Mouse (Mus musculus) hindbrain, embryonic 12.5 days (tissue): ENCODE data around the gene Ndufb10. TPM values are rescaled to one million over a fixed set of nuclear protein-coding genes. Genes with fewer than 3 reads are reported as not detected.
A peak's percentile ranks its signal among the peaks of the same experiment; 100 is the strongest.

ENCODE experiments used
- ATAC-seq: fragments of 200-750 bp; cut with Nextera tagmentation; 2 replicates; pipeline ENCODE4 v1.8.0; 2017; ENCODE audit warnings: moderate TSS enrichment; ENCODE audit not compliant: low FRiP score
- H3K27ac ChIP-seq: fragments of 300-500 bp; sonication (generic); 2 replicates; pipeline ENCODE4 v1.5.1; 2016; ENCODE audit warnings: mild to moderate bottlenecking
- H3K27me3 ChIP-seq: fragments of 300-500 bp; sonication (generic); 2 replicates; pipeline ENCODE4 v1.6.1; 2016; ENCODE audit warnings: mild to moderate bottlenecking
- H3K36me3 ChIP-seq: fragments of 300-500 bp; sonication (generic); 2 replicates; pipeline ENCODE4 v1.6.1; 2016; ENCODE audit warnings: mild to moderate bottlenecking
- H3K4me1 ChIP-seq: fragments of 300-500 bp; sonication (generic); 2 replicates; pipeline ENCODE4 v1.6.1; 2016
- H3K4me2 ChIP-seq: fragments of 300-500 bp; sonication (generic); replicated peaks from 2 replicates; pipeline ENCODE4 v1.6.1; 2016; ENCODE audit warnings: mild to moderate bottlenecking
- H3K4me3 ChIP-seq: fragments of 300-500 bp; sonication (generic); 2 replicates; pipeline ENCODE4 v1.5.1; 2016; ENCODE audit warnings: mild to moderate bottlenecking
- H3K9ac ChIP-seq: fragments of 300-500 bp; sonication (generic); 2 replicates; pipeline ENCODE4 v1.6.1; 2016; ENCODE audit warnings: mild to moderate bottlenecking, moderate library complexity
- H3K9me3 ChIP-seq: fragments of 300-500 bp; sonication (generic); replicated peaks from 2 replicates; pipeline ENCODE4 v1.6.1; 2016; ENCODE audit warnings: mild to moderate bottlenecking
- WGBS: fragments of 180-500 bp; shearing (Covaris S2); methylation state at CpG from one replicate; pipeline ENCODE4 v1.1.7; 2016; 5-methylcytosine and 5-hydroxymethylcytosine counted together
- polyA plus RNA-seq: library from polyadenylated mRNA; unstranded; fragments of >200 nt; fragmentation: Nextera tagmentation; extraction: Ambion mirVana; gene quantifications from 2 replicates; pipeline ENCODE4 v1.2.1, GENCODE M21; 2016

Ndufb10 gene
- 199 and 214 TPM in 2 replicates for polyA plus RNA-seq

DNA sequence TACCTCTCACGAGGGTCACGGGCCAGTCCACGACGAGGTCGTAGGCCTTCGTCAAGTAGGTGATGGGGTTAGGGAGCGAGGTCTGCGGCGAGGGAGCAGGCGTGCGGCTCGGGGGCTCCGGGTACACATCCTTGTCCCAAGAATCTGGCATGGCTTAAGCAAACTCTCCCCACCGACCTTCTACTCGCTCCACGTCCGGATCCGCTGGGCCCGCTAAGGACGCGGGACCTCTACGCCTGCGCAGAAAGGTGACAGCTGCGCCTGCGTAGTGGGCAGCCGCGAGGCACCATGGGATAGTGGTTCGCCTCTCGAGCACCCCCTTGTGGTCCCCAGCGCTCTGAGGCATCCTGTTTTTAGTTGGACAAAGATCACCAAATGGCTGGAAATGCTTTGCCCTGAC, at the start of gene Ndufb10:
Gene Ndufb10 (minus strand): TSS at position 295 of the 400 bp plus-strand sequence.
- ATAC-seq: peak; percentile 71

DNA sequence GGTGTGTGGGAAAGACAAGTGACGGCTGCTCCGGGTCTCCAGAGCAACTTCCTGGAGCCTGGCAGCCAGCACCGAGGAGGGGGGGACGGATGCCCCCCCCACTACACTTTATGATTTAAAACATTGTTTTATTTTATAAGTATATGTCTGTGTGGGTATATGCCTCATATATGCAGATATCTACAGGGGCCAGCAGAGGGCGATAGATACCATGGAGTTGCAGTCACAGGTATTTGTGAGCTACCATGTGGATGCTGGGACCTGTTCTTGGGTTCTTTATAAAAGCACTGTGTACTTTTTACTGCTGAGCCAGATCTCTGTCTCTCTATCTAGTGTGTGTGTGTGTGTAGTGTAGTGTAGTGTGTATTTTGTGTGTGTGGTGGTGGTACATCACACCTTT, 49.0 kb upstream of the Ndufb10 start:
- Histone ChIP-seq H3K4me1 (no peaks in the 10 kb centered on the region), H3K36me3 (no peaks in the 10 kb centered on the region), H3K27ac (no peak overlapping the region), H3K27me3 (no peaks in the 10 kb centered on the region), H3K9ac (no peak overlapping the region), H3K4me3 (no peak overlapping the region), H3K9me3 (no peaks in the 10 kb centered on the region), H3K4me2 (no peak overlapping the region)
- no peak for ATAC-seq
- WGBS: 77% methylated on average over 5 of the region's 5 CpGs

More for the DNA sequence above, at the start of gene Ndufb10:
- no peaks in the 10 kb centered on the region for H3K9me3 ChIP-seq
- H3K27ac ChIP-seq: peak within 1 kb of the TSS; percentile 80
- H3K4me3 ChIP-seq: peak within 1 kb of the TSS; percentile 68
- H3K27me3 ChIP-seq: 0 out of 2 replicates have a peak, but pooled peaks cover 2% of the 10 kb centered on the region
- peaks cover 17% of the 10 kb centered on the region for H3K36me3 ChIP-seq
- peak within 1 kb of the TSS; percentile 96 for H3K4me2 ChIP-seq
- WGBS: 1% methylated on average over 30 of the region's 30 CpGs
- H3K4me1 ChIP-seq: peaks cover 28% of the 10 kb centered on the region
- peak within 1 kb of the TSS; percentile 92 for H3K9ac ChIP-seq

DNA sequence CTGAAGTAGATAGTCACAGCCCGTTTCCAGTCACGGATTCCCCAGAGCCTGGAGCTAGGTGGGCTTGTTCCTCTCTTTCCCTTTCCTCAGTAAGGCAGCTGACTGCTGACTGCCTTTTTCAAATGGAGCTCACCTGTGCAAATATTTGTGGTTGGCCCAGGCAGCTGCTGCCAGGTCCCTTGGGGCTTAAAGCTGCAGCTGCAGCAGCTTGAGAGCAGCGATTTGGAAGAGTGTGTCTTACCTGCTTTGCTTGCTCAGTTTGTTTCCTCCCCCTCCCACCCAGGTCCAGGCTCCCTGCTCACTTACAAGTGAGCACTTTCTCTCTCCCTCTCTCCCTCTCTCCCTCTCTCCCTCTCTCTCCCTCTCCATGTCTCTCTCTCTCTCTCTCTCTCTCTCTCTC, 44.9 kb upstream of the Ndufb10 start:
- no peak overlapping the region for H3K27ac ChIP-seq
- no peak overlapping the region for H3K4me2 ChIP-seq
- H3K4me1 ChIP-seq: peaks cover 12% of the 10 kb centered on the region
- peaks cover 5% of the 10 kb centered on the region; the same call in 1 of the 2 replicates for H3K27me3 ChIP-seq
- no peaks in the 10 kb centered on the region for H3K36me3 ChIP-seq
- H3K9ac ChIP-seq: no peak overlapping the region
- WGBS: 40% methylated on average over 3 of the region's 3 CpGs
- H3K4me3 ChIP-seq: no peak overlapping the region
- no peak for ATAC-seq
- no peaks in the 10 kb centered on the region for H3K9me3 ChIP-seq

DNA sequence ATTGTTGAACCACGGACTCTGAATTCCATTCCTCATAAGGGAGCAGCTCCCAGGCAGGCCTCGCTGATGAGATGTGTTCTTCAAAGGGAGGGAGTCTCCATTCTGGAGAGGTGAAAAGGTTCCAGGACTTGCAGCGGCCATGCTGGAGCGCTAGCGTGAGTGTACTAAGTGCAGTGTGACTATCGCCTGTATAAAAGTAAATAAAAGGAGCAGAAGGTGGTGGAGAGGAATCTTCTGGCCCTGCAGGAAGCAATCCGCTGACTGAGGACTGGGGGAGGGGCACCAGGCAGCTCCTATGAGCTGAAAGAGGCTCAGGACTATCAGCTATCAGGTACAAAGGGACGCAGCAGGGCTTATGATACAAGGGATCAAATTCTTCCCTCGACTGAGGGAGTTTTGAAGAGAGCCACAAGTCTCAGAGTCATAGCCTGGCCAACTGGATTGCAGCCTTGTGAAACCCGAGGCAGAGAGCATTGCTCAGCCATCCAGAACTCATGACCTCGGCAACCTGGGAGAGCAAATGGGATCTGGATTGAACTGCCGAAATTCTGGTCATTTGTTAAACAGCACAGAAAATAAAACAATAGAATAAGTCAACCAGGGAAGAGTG, 42.1 kb upstream of the Ndufb10 start:
- Histone ChIP-seq H3K9ac (no peak overlapping the region), H3K4me1 (peaks cover 12% of the 10 kb centered on the region), H3K4me3 (no peak overlapping the region), H3K9me3 (no peaks in the 10 kb centered on the region), H3K4me2 (no peak overlapping the region), H3K36me3 (no peaks in the 10 kb centered on the region), H3K27me3 (peaks cover 5% of the 10 kb centered on the region; the same call in 1 of the 2 replicates), H3K27ac (no peak overlapping the region)
- WGBS: 28% methylated on average over 12 of the region's 12 CpGs
- ATAC-seq: no peak

DNA sequence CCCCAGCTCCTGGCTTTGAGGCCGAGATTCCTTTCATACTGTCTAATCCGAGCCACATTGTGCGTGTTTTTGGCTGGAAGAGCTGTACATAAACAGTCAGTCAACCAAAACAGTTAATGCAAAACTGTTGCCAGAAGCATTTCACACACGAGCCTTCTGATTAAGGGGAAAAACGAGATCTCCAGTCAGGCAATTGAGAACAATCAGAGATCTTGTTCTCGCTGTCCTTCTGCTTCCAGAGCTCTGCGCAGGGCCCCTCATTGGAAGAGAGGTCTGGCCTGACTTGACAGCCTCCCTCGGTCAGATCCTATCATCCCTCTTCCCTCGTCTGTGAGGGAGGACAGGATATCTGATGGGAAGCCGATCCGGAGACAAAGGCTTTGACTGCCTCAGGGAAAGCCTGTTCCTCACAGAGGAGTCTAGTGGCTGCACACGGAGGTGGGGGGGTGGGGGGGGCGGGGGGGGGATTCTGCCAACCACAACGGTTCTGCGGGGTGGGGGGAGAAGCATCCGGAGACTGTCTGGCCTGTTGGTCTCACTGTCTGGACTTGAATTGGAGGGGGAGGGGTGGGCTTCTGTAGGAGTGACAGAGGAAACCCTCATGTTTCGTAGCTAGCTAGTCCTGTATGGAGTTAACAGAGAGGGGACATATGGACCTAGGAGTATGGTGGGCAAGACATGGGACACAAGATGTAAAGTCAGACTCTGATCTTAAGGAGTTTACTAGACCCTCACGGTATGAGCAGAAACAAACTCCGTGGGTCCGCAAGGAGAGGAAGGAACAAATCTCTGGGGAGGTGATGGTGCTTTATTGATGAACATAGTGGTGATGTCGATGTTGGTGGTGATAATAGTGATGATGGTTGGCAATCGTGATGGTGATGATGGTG, 41.0 kb upstream of the Ndufb10 start:
- H3K36me3 ChIP-seq: no peaks in the 10 kb centered on the region
- 65% methylated on average over 21 of the region's 22 CpGs for WGBS
- peak overlapping the region; percentile 24; the same call in 1 of the 2 replicates for H3K4me2 ChIP-seq
- H3K9me3 ChIP-seq: no peaks in the 10 kb centered on the region
- H3K4me3 ChIP-seq: no peak overlapping the region
- no peak overlapping the region for H3K27ac ChIP-seq
- H3K9ac ChIP-seq: no peak overlapping the region
- peaks cover 12% of the 10 kb centered on the region for H3K4me1 ChIP-seq
- H3K27me3 ChIP-seq: peaks cover 5% of the 10 kb centered on the region; the same call in 1 of the 2 replicates
- ATAC-seq: no peak

DNA sequence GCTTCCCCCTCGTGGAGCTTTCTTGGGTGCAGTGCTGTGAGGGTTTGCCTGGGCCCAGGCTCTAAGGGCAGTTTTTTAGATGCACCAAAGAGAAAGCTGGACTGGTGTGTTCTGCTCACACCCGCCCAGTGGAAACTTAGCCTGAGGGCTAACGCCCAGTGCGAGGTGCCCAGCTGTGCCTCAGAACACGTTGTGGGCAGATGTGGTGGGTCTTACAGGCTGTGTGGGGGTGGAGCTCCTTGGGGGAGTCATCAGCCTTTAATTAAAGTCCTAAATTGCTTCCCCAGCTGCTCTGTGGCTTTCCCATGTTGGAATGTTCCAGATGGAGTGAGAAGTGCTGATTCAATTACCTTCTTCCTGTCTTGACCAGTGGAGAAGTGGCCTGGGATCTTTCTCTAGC, 36.8 kb upstream of the Ndufb10 start:
- no peak overlapping the region for H3K4me2 ChIP-seq
- no peaks in the 10 kb centered on the region for H3K36me3 ChIP-seq
- no peaks in the 10 kb centered on the region for H3K9me3 ChIP-seq
- no peak overlapping the region for H3K9ac ChIP-seq
- no peak overlapping the region for H3K27ac ChIP-seq
- peaks cover 21% of the 10 kb centered on the region for H3K27me3 ChIP-seq
- peaks cover 8% of the 10 kb centered on the region for H3K4me1 ChIP-seq
- 49% methylated on average over 5 of the region's 5 CpGs for WGBS
- ATAC-seq: no peak
- no peak overlapping the region for H3K4me3 ChIP-seq

DNA sequence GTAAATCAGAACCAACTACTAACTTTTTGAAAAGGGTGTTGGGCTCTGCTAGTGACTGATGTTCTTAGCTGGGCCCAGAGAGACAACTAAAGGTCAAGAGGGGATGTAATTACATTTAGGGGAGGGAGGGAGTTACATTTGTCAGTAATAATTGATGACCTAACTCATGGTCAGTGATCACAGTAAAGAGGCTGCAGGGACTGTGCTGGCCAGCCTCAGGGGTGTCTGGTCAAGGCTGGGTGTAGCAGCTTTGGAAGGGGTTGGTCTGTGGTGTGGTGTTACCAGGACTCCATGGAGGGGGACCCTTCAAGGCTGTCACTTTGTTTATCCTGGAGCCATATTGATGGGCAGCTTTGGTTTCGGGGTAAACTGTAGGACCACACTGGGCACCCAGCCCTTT, 33.1 kb upstream of the Ndufb10 start:
- peaks cover 11% of the 10 kb centered on the region for H3K4me1 ChIP-seq
- WGBS: 62% methylated on average over 1 of the region's 1 CpGs
- H3K27me3 ChIP-seq: peaks cover 58% of the 10 kb centered on the region

DNA sequence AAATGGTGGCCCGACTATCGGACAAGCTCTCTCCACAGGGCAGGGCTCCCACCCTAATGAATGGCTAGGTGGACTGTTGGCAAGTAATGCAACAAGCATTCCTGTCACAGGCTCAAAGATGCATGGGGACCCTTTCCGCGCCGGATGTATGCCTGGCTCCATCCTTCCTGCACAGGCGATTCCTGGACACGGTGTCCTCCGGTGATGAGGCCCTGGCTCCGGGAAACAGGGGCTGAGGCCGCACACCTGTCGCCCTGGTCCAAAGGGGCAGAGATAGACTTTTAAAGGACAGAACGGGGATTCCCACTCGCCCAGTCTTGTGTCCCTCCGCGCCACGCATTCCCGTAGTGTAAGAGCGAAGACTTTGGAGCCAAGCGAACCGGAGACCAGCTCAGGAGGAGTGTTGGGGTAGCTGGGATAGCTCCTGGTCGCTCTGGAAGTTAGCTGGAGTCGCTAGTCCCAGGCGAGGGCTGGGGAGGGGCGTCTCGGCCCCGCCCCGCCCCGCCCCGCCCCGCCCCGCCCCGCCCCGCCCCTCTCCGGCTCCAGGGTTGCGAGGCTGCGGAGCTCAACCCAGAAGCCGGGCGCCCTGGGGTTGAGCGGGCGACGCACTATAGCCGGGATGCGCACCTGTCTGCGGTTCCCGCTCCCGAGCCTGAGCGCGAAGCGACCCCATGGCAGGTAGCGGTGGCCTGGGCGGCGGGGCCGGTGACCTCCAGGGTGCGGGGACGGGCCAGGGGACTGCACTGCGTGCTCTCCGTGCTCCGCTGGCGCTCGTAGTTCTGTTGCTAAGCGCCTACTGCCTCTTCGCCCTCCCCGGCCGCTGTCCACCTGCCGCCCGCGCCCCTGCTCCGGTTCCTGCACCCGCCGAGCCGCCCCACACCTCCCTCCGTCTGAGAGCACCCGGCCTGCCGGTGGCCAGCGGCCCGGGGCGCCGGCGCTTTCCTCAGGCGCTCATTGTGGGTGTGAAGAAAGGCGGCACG, 28.4 kb upstream of the Ndufb10 start, which contains the start of gene Hs3st6:
Gene Hs3st6 (plus strand): TSS at position 574 of the 980 bp plus-strand sequence.
- H3K27ac ChIP-seq: no peak within 1 kb of the TSS
- ATAC-seq: peak; percentile 73
- H3K36me3 ChIP-seq: no peaks in the 10 kb centered on the region
- H3K4me2 ChIP-seq: peak within 1 kb of the TSS; percentile 88
- H3K4me3 ChIP-seq: peak within 1 kb of the TSS; percentile 49
- under 1% methylated on average over 82 of the region's 82 CpGs for WGBS
- H3K4me1 ChIP-seq: peaks cover 14% of the 10 kb centered on the region
- no peaks in the 10 kb centered on the region for H3K9me3 ChIP-seq
- H3K27me3 ChIP-seq: peaks cover 88% of the 10 kb centered on the region
- H3K9ac ChIP-seq: peak within 1 kb of the TSS; percentile 60

More for the DNA sequence above, 33.1 kb upstream of the Ndufb10 start:
- Histone ChIP-seq H3K9ac (no peak overlapping the region), H3K4me3 (no peak overlapping the region), H3K9me3 (no peaks in the 10 kb centered on the region), H3K27ac (no peak overlapping the region), H3K36me3 (no peaks in the 10 kb centered on the region), H3K4me2 (no peak overlapping the region)
- ATAC-seq: no peak

DNA sequence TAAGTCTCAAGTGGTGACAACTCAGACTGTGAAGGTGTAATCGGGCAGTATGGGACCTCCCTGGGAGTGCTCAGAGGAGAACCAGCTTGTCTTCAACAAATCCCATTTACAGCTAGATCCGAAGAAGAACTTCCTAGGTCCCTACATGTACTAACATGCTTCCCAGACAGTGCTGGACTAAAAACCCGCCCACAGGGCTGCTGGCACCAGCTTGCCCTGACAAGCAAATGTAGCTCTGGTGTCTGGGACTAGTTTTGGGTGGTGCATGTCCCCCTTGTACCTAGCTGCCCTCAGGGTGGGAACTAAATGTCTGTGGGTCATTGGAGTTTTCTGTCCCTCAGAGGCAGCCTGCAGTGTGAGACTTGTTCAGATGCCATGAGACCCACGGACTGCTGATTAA, 27.2 kb upstream of the Ndufb10 start:
- H3K27me3 ChIP-seq: peaks cover 83% of the 10 kb centered on the region
- H3K4me1 ChIP-seq: peaks cover 14% of the 10 kb centered on the region
- 19% methylated on average over 4 of the region's 4 CpGs for WGBS
- no peak overlapping the region for H3K27ac ChIP-seq
- H3K4me2 ChIP-seq: no peak overlapping the region
- H3K4me3 ChIP-seq: no peak overlapping the region
- no peaks in the 10 kb centered on the region for H3K36me3 ChIP-seq
- no peak overlapping the region for H3K9ac ChIP-seq
- no peaks in the 10 kb centered on the region for H3K9me3 ChIP-seq
- ATAC-seq: no peak

DNA sequence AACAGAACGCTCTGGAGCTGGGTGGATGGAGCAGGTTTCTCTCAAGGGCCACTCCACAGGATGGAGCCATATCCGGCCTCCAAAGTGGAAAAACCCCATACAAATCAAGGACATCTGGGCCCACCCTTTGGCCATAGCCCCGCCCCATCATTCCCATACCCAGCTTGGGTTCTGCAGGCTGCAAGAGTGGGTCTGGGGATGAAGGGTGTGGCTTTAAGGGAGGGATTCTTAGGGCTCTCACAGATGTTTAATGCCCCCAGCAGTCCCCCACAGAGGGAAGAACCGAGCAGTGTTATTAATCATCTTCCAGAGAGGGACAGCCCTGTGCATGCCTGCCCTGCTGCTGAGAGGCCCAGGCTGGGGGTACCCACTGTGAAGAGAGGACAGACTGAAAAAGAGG, 22.7 kb upstream of the Ndufb10 start:
- Histone ChIP-seq H3K4me2 (no peak overlapping the region), H3K4me1 (no peaks in the 10 kb centered on the region), H3K27me3 (peaks cover 39% of the 10 kb centered on the region), H3K36me3 (no peaks in the 10 kb centered on the region), H3K9ac (no peak overlapping the region), H3K27ac (no peak overlapping the region), H3K9me3 (no peaks in the 10 kb centered on the region), H3K4me3 (no peak overlapping the region)
- no peak for ATAC-seq
- WGBS: 45% methylated on average over 4 of the region's 4 CpGs

DNA sequence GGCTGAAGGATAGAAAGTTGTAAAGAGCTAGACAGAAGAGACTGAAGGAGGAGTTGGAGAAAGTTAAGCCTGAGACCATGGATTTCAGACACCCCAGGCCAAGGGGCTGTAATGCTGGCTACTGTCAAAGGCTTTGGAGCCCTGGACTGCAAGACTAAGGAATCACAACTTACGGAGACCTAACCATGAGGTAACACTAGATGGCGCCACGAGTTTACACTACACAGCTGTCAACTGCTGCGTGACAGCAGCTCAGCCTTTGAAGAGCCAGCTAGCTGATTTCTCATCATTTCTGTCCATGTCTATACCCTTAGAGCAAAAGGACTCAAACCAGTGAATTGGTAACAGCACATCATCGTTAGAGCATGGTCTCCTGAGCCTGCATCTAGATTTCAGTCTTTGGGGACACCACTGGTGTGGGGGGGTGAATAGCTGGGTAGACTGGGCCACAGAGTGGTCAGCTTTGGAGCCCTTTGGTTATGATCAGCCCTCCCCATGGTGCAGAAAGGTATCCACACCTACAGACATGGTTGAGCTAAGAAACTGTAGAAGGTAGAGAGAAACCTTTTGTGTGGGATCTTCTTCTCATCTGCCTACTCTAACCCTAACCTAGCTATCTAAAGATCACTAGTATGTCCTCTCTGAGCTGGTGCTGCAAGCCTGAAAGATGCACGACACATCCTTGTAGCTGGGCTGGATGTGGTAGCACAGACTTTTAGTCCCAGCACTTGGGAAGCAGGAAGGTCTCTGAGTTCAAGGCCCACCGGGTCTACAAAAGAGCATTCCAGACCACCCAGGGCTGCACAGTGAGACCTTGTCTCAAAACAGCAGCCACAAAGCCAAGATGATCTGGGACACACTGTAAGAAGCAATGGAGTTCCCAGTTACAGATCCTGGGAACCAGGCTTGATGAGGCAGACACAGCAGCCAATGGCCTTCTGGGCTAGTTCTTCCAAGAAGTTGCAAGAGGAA, 21.5 kb upstream of the Ndufb10 start:
- 20% methylated on average over 7 of the region's 7 CpGs for WGBS
- Histone ChIP-seq H3K9ac (no peak overlapping the region), H3K27ac (no peak overlapping the region), H3K9me3 (no peaks in the 10 kb centered on the region), H3K36me3 (peaks cover 9% of the 10 kb centered on the region; the same call in 1 of the 2 replicates), H3K27me3 (peaks cover 27% of the 10 kb centered on the region), H3K4me1 (no peaks in the 10 kb centered on the region), H3K4me2 (no peak overlapping the region), H3K4me3 (no peak overlapping the region)
- peak; percentile 67; the same call in 1 of the 2 replicates for ATAC-seq
